Mouse (Mus musculus): ENCODE results near the gene Sgf29. TPM values are rescaled to one million over a fixed set of nuclear protein-coding genes. Genes with fewer than 3 reads are reported as not detected.

The Sgf29 gene
- total RNA-seq, 2 experiments from 2014 or later = 25.6 to 30.3 TPM

GRCm38 (mm10) chr7:126708175-126708952 lies 59.3 kb downstream of the Sgf29 start:
- DNase-seq = no peak

- no peak for DNase-seq
Measured at GRCm38 (mm10) chr7:126710266-126710665, 61.2 kb downstream of the Sgf29 start.

- DNase-seq = no peak
Measured at GRCm38 (mm10) chr7:126711910-126712309, 62.8 kb downstream of the Sgf29 start.

GRCm38 (mm10) chr7:126715679-126716078 lies 66.6 kb downstream of the Sgf29 start:
- no peak for DNase-seq

GRCm38 (mm10) chr7:126717566-126717965 lies 68.5 kb downstream of the Sgf29 start:
- no peak for DNase-seq

- no peak for DNase-seq
Measured at GRCm38 (mm10) chr7:126718787-126719337, 69.8 kb downstream of the Sgf29 start.

GRCm38 (mm10) chr7:126721635-126722034 lies 72.5 kb downstream of the Sgf29 start:
- DNase-seq = no peak

Other genes starting within 250 kb of the Sgf29 start
- gene Cd19, start 234.4 kb upstream of the Sgf29 start, total RNA-seq (2021) = not detected
- gene Rabep2, start 220.6 kb upstream of the Sgf29 start, total RNA-seq (2021) = 10 to 100 TPM; 13.4 to 17.5 TPM
- gene Atp2a1, start 186.2 kb upstream of the Sgf29 start, total RNA-seq (2021) = under 1 TPM; 0.55 to 0.63 TPM
- gene Sh2b1, start 173.9 kb upstream of the Sgf29 start, total RNA-seq (2021) = 10 to 100 TPM; 72.5 to 73.2 TPM
- 10 to 100 TPM; 88.9 to 94.0 TPM for gene Tufm, start 161.9 kb upstream of the Sgf29 start, total RNA-seq (2021)
- 100 to 1,000 TPM; 113 to 134 TPM for gene Atxn2l, start 145.9 kb upstream of the Sgf29 start, total RNA-seq (2021)
- gene Eif3c, start 82.9 kb upstream of the Sgf29 start, total RNA-seq (2021) = 100 to 1,000 TPM; 172 to 177 TPM
- gene Apobr, start 64.4 kb upstream of the Sgf29 start, total RNA-seq (2021) = under 1 TPM; 0.40 to 0.42 TPM
- gene Cln3, start 63.5 kb upstream of the Sgf29 start, total RNA-seq (2021) = 10 to 100 TPM; 28.3 to 32.9 TPM
- gene Il27, start 54.4 kb upstream of the Sgf29 start, total RNA-seq (2021) = not detected
- gene Nupr1, start 18.4 kb upstream of the Sgf29 start, total RNA-seq (2021) = 1 to 10 TPM; 7.5 to 7.9 TPM
- 10 to 100 TPM in 1 of 2 experiments, 1 to 10 TPM in 1; 6.3 to 11.2 TPM for gene Sult1a1, start 27.1 kb downstream of the Sgf29 start, total RNA-seq (2021)
- gene Bola2, start 46.1 kb downstream of the Sgf29 start, total RNA-seq (2021) = 100 to 1,000 TPM in 1 of 2 experiments, 10 to 100 TPM in 1; 98.8 to 109 TPM
- 10 to 100 TPM; 16.2 to 16.4 TPM for gene Slx1b, start 46.5 kb downstream of the Sgf29 start, total RNA-seq (2021)
- 100 to 1,000 TPM; 114 to 121 TPM for gene Coro1a, start 58.5 kb downstream of the Sgf29 start, total RNA-seq (2021)
- 100 to 1,000 TPM; 144 to 146 TPM for gene Mapk3, start 110.3 kb downstream of the Sgf29 start, total RNA-seq (2021)
- 1 to 10 TPM; 2.5 to 5.1 TPM for gene Gdpd3, start 117.0 kb downstream of the Sgf29 start, total RNA-seq (2021)
- 100 to 1,000 TPM; 278 to 291 TPM for gene Ypel3, start 127.6 kb downstream of the Sgf29 start, total RNA-seq (2021)
- 1 to 10 TPM in 1 of 2 experiments, under 1 TPM in 1; 0.75 to 1.1 TPM for gene Tbx6, start 132.2 kb downstream of the Sgf29 start, total RNA-seq (2021)
- gene Ppp4c, start 143.2 kb downstream of the Sgf29 start, total RNA-seq (2021) = 10 to 100 TPM; 54.3 to 59.5 TPM
- gene Fam57b, start 148.4 kb downstream of the Sgf29 start, total RNA-seq (2021) = 10 to 100 TPM; 75.1 to 83.3 TPM
- not detected for gene 4930451I11Rik, start 182.3 kb downstream of the Sgf29 start, total RNA-seq (2021)
- 10 to 100 TPM; 16.1 to 17.7 TPM for gene Doc2a, start 198.1 kb downstream of the Sgf29 start, total RNA-seq (2021)
- gene Hirip3, start 212.7 kb downstream of the Sgf29 start, total RNA-seq (2021) = 10 to 100 TPM; 29.5 to 32.0 TPM
- 10 to 100 TPM; 53.5 to 56.0 TPM for gene Ino80e, start 213.1 kb downstream of the Sgf29 start, total RNA-seq (2021)
- gene Taok2, start 235.4 kb downstream of the Sgf29 start, total RNA-seq (2021) = 100 to 1,000 TPM; 151 to 165 TPM